Mouse (Mus musculus) heart, embryonic 11.5 days (tissue): ENCODE results near the gene Tbc1d8b. TPM values are rescaled to one million over a fixed set of nuclear protein-coding genes. Genes with fewer than 3 reads are reported as not detected.

Experiments
- ATAC-seq: fragments of 200-750 bp; cut with Nextera tagmentation; replicated peaks from 2 replicates; pipeline ENCODE4 v1.8.0; 2017; ENCODE audit warnings: moderate library complexity; ENCODE audit not compliant: insufficient number of reproducible peaks, low FRiP score, low TSS enrichment
- H3K27ac ChIP-seq: fragments of 300-500 bp; sonication (generic); 2 replicates; pipeline ENCODE4 v1.5.1; 2014; ENCODE audit warnings: mild to moderate bottlenecking, low read depth, low read length
- H3K27me3 ChIP-seq: fragments of 300-500 bp; sonication (generic); 2 replicates; pipeline ENCODE4 v1.6.1; 2014; ENCODE audit warnings: mild to moderate bottlenecking, low read length, mixed read lengths; ENCODE audit not compliant: control insufficient read depth, insufficient read depth
- H3K36me3 ChIP-seq: fragments of 300-500 bp; sonication (generic); 2 replicates; pipeline ENCODE4 v1.6.1; 2014; ENCODE audit warnings: mild to moderate bottlenecking, low read length, moderate library complexity, mixed read lengths; ENCODE audit not compliant: control insufficient read depth, insufficient read depth
- H3K4me1 ChIP-seq: fragments of 300-500 bp; sonication (generic); 2 replicates; pipeline ENCODE4 v1.6.1; 2014; ENCODE audit warnings: low read length; ENCODE audit not compliant: control insufficient read depth, insufficient read depth
- H3K4me2 ChIP-seq: fragments of 300-500 bp; sonication (generic); 2 replicates; pipeline ENCODE4 v1.6.1; 2014; ENCODE audit warnings: mild to moderate bottlenecking, moderate library complexity
- H3K4me3 ChIP-seq: fragments of 300-500 bp; sonication (generic); 2 replicates; pipeline ENCODE4 v1.5.1; 2014; ENCODE audit warnings: low read depth, low read length
- H3K9ac ChIP-seq: fragments of 300-500 bp; sonication (generic); 2 replicates; pipeline ENCODE4 v1.6.1; 2014; ENCODE audit warnings: mild to moderate bottlenecking, low read depth, low read length, moderate library complexity
- H3K9me3 ChIP-seq: fragments of 300-500 bp; sonication (generic); replicated peaks from 2 replicates; pipeline ENCODE4 v1.6.1; 2016; ENCODE audit warnings: low read length; ENCODE audit not compliant: control insufficient read depth
- WGBS: fragments of 180-500 bp; shearing (Covaris S2); extraction: QIAGEN DNeasy Blood & Tissue Kit; methylation state at CpG from one replicate; pipeline ENCODE4 v1.1.7; 2014; ENCODE audit not compliant: insufficient replicate concordance; 5-methylcytosine and 5-hydroxymethylcytosine counted together
- polyA plus RNA-seq: library from polyadenylated mRNA; unstranded; fragments of >200 nt; fragmentation: Nextera tagmentation; extraction: Ambion mirVana; gene quantifications from 2 replicates; pipeline ENCODE4 v1.2.1, GENCODE M21; 2014

The Tbc1d8b gene
- polyA plus RNA-seq, 1 experiment from 2014 or later, result 2.0 TPM

DNA sequence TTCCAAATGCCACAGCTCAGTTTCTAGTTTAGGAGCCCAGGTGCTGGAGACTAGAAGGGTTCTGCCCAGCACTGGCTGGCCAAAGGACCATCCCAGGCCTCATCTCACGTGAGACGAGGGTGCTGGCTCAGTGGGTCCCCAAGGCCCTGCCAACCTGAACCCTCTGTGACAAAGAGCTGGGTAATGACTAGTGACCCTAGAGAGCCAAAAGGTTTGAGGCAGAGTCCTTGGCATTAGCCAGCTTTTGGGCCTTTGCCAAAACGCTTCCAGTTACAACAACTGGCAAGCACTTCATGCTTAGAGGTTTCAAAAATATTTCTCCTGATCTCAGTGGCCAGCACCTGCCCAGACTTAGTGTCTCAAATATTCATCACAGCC, 98.2 kb downstream of the Tbc1d8b start:
- H3K4me3 ChIP-seq, result no peak overlapping the region
- no peaks in the 10 kb centered on the region for H3K36me3 ChIP-seq
- no peak overlapping the region for H3K27ac ChIP-seq
- H3K27me3 ChIP-seq, result no peaks in the 10 kb centered on the region
- peaks cover 5% of the 10 kb centered on the region; the same call in 1 of the 2 replicates for H3K4me1 ChIP-seq
- 76% methylated on average over 3 of the region's 3 CpGs for WGBS
- H3K4me2 ChIP-seq, result no peak overlapping the region
- no peak overlapping the region for H3K9ac ChIP-seq
- ATAC-seq, result no peak
- no peaks in the 10 kb centered on the region for H3K9me3 ChIP-seq

DNA sequence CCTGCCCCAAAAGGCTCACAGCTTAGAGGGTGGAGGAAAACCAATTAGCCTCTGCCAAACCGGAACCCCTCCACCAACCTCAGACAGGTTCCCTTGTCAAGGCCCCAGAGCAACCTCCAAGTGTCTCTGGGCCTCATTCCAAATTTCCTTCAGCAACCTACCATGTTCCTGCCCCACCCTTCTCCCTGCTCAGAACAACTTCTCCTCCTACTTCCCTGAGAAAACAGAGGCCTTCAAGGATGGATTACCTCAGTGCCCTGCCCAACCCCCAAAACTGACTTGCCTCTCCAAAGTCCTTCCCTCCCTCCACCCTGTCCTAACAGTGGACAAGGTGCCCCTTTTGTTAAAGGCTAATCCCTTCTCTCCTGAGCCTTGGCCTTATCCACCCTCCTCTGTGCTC, 101.0 kb downstream of the Tbc1d8b start:
- H3K4me1 ChIP-seq, result peaks cover 3% of the 10 kb centered on the region; the same call in 1 of the 2 replicates
- no peak overlapping the region for H3K27ac ChIP-seq
- WGBS, result 40% methylated on average over 1 of the region's 1 CpGs

GRCm38 (mm10) chrX:139794072-139794845, 109.5 kb downstream of the Tbc1d8b start:
- Histone ChIP-seq H3K9me3 (no peaks in the 10 kb centered on the region), H3K36me3 (no peaks in the 10 kb centered on the region), H3K27ac (no peak overlapping the region), H3K4me2 (no peak overlapping the region), H3K4me3 (no peak overlapping the region), H3K27me3 (no peaks in the 10 kb centered on the region), H3K4me1 (no peaks in the 10 kb centered on the region), H3K9ac (no peak overlapping the region)
- WGBS, result 73% methylated on average over 7 of the region's 7 CpGs
- ATAC-seq, result no peak

More for the DNA sequence above, 101.0 kb downstream of the Tbc1d8b start:
- no peak overlapping the region for H3K9ac ChIP-seq
- no peaks in the 10 kb centered on the region for H3K27me3 ChIP-seq
- H3K9me3 ChIP-seq, result no peaks in the 10 kb centered on the region
- no peak overlapping the region for H3K4me3 ChIP-seq
- no peak for ATAC-seq
- H3K4me2 ChIP-seq, result no peak overlapping the region
- no peaks in the 10 kb centered on the region for H3K36me3 ChIP-seq

DNA sequence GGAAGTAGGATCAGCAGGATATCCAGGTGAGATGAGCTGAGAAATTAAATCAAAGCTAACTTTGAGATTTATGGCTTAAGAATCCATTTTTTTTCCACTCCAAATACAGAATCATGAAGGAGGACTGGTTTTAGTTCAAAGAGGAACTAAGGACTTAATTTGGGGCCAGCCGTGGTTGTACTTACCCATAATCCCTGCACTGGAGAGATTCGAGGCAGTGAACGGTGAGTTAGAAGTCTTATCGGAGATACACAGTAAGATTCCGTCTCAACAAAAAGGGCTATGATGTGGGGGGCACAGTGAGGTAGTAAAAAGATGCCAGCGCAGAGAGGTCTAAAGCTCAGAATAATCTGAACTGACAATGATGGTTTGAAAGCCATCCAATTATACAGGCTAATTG, 111.2 kb downstream of the Tbc1d8b start:
- H3K9me3 ChIP-seq, result no peaks in the 10 kb centered on the region
- H3K36me3 ChIP-seq, result no peaks in the 10 kb centered on the region
- no peak overlapping the region for H3K4me2 ChIP-seq
- no peak for ATAC-seq
- H3K4me3 ChIP-seq, result no peak overlapping the region
- H3K27me3 ChIP-seq, result 0 out of 2 replicates have a peak, but pooled peaks cover 2% of the 10 kb centered on the region
- 79% methylated on average over 6 of the region's 6 CpGs for WGBS
- H3K4me1 ChIP-seq, result no peaks in the 10 kb centered on the region
- no peak overlapping the region for H3K9ac ChIP-seq
- no peak overlapping the region for H3K27ac ChIP-seq

DNA sequence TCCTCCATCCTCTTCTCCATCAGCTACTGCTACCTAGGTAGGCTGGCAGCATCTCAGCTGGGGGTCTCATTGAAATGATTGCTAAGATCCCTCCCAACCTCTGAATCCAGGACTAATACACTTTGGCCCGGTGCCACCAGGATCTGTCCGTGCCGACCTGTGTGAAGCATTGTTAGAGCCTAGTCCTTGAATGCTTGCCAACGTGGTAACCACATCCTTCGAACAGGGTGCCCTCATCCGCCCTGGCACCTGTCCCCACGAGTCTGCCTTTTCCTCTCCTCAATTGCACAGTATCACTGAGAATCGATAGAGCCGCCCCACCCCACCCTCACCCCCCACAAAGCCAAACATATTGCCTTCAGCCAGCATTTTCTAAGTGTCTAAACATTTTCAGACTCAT, 113.1 kb downstream of the Tbc1d8b start:
- Histone ChIP-seq H3K27ac (no peak overlapping the region), H3K36me3 (no peaks in the 10 kb centered on the region), H3K9me3 (no peaks in the 10 kb centered on the region), H3K9ac (no peak overlapping the region), H3K4me2 (no peak overlapping the region), H3K4me3 (no peak overlapping the region), H3K27me3 (0 out of 2 replicates have a peak, but pooled peaks cover 2% of the 10 kb centered on the region), H3K4me1 (no peaks in the 10 kb centered on the region)
- no peak for ATAC-seq
- WGBS, result 84% methylated on average over 9 of the region's 9 CpGs

DNA sequence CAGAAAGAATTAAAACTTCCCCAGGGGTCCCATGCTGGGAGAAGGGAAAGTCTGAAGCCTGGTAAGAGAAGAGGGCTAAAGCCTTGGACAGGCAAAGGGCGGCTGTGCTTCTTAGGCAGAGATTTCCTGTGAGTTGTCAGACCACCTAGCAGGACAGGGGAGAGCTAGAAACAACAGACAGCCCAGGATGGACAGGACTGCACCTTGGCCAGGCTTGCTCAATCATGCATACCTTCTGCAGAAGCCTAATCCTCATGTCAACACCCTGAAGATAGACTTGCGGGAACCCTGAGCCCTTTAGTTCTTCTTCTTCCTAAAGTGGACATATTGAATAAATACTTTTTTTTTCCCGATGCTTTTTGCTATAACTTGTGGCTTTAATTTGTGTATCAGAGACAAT, 115.2 kb downstream of the Tbc1d8b start:
- Histone ChIP-seq H3K27me3 (0 out of 2 replicates have a peak, but pooled peaks cover 2% of the 10 kb centered on the region), H3K4me1 (no peaks in the 10 kb centered on the region), H3K36me3 (no peaks in the 10 kb centered on the region), H3K9me3 (no peaks in the 10 kb centered on the region), H3K27ac (no peak overlapping the region), H3K4me2 (no peak overlapping the region), H3K4me3 (no peak overlapping the region), H3K9ac (no peak overlapping the region)
- no peak for ATAC-seq
- WGBS, result 56% methylated on average over 3 of the region's 3 CpGs

DNA sequence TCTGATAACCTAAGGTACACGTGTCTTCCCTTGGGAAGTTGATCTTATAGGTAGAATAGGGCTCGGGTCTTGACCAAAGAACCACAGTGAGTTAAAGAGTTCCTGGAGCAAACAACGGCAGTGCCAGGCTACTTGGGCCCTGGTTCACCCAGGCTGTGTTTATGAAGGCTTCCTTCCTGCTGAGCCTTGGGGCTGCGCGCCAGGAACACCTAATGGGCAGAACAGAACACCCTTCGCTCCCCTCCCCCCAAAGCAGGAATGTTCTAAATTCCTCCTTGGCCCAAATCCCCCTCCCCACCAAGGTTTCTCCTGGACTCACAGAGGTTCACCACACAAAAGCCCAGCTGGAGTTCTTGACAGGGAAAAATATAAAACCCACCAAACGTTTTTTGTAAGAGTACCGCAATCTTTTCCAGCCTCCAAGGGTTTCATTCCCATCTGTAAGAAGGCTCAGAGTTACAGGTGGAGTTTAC, 115.6 kb downstream of the Tbc1d8b start, which contains the start of gene Cldn2:
Cldn2 (plus strand) TSS at position 423 of the 473 bp plus-strand sequence.
- ATAC-seq, result no peak
- Histone ChIP-seq H3K4me3 (no peak within 1 kb of the TSS), H3K27me3 (0 out of 2 replicates have a peak, but pooled peaks cover 2% of the 10 kb centered on the region), H3K4me2 (no peak within 1 kb of the TSS), H3K27ac (no peak within 1 kb of the TSS), H3K9me3 (no peaks in the 10 kb centered on the region), H3K4me1 (no peaks in the 10 kb centered on the region), H3K9ac (no peak within 1 kb of the TSS), H3K36me3 (no peaks in the 10 kb centered on the region)
- WGBS, result 58% methylated on average over 8 of the region's 8 CpGs
